Mouse (Mus musculus) olfactory bulb, adult 2 months (tissue): ENCODE data around the gene Slco3a1. TPM values are rescaled to one million over a fixed set of nuclear protein-coding genes. Genes with fewer than 3 reads are reported as not detected.

Experiments used
- H3K27ac ChIP-seq: fragments of 200-500 bp; 2 replicates; pipeline ENCODE4 v1.5.1; 2012; ENCODE audit warnings: low read depth, low read length; ENCODE audit not compliant: insufficient read depth
- H3K4me1 ChIP-seq: fragments of 200-500 bp; 2 replicates; pipeline ENCODE4 v1.6.1; 2012; ENCODE audit warnings: low read length; ENCODE audit not compliant: control insufficient read depth, insufficient read depth
- H3K4me3 ChIP-seq: fragments of 200-500 bp; 2 replicates; pipeline ENCODE4 v1.5.1; 2012; ENCODE audit warnings: mild to moderate bottlenecking, low read depth, low read length, moderate library complexity; ENCODE audit not compliant: insufficient read depth
- CTCF ChIP-seq: fragments of 200-500 bp; IDR thresholded peaks from 2 replicates; pipeline ENCODE4 v1.5.1; 2012; ENCODE audit warnings: low read depth, mild to moderate bottlenecking, low read length, moderate library complexity; ENCODE audit not compliant: insufficient read depth
- POLR2A ChIP-seq: fragments of 200-500 bp; IDR thresholded peaks from 2 replicates; pipeline ENCODE4 v1.6.1; 2012; ENCODE audit warnings: mild to moderate bottlenecking, low read depth, low read length, moderate library complexity; ENCODE audit not compliant: insufficient read depth
- WGBS: fragments of 180-500 bp; shearing (Covaris S2); methylation state at CpG from one replicate; pipeline ENCODE4 v1.1.7; 2018; 5-methylcytosine and 5-hydroxymethylcytosine counted together
- polyA plus RNA-seq: library from polyadenylated mRNA; stranded (reverse); fragments of >200 nt; gene quantifications from 2 replicates; pipeline ENCODE4 v1.2.4, GENCODE M21; 2012; ENCODE audit warnings: low replicate concordance; ENCODE audit not compliant: missing spikeins, insufficient read depth, insufficient read length

Gene Slco3a1
- polyA plus RNA-seq, 1 experiment = not detected

DNA sequence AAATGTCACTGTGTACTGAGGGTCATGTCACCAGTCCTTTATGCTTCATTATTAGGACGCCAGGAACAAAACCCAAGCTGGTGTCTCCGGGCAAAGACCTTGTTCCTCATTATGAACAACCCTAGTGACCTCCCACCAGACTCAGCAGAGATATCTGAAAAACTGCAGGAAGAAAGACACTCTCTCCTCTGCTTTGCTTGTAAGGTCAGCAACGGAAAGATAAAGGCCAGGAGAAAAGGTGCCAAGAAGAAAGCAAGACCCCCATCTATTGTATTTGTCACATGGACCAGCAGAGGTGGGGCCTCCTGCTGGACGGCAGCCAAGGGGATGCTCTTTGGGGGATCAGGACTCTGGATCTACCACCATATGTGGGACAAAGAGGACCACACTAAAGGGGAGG lies 243.0 kb downstream of the Slco3a1 start:
- no peak overlapping the region for H3K27ac ChIP-seq
- no peak for TF ChIP-seq POLR2A
- TF ChIP-seq CTCF = no peak
- H3K4me1 ChIP-seq = no peaks in the 10 kb centered on the region
- 78% methylated on average over 4 of the region's 4 CpGs for WGBS
- H3K4me3 ChIP-seq = no peak overlapping the region

DNA sequence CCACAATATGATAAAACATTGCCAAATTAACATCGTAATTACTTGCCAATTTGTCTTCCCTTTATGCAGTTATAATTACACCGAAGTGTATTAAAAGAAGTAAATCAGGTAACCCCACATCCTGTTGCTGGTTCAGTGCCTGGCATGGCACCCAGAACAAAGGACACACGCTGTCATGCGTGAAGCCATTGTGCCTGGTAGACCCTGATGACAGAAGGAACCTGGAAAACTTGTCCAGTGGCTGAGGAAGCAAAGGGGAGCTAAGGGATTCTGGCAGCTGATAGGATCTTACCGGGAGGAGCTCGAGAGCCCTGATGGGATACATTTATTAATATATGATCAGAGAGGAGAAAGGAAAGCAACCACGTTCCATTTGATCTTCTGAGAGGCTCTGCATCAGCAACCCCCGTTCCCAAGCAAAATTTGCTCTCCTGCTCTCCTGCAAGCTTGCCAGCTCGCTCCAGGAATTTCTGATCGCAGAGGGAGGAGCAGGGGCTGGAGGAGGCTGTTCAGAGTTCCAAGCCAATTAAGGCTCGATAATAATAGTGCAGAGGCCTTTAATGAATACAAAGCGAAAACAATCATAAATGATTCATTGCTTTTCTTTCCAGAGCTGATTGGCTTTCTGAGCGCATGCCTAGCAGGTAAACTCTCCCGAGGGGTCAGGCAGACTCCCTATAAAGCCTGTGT lies 250.8 kb downstream of the Slco3a1 start:
- 23% methylated on average over 14 of the region's 14 CpGs for WGBS
- no peak for TF ChIP-seq CTCF
- no peak for TF ChIP-seq POLR2A
- no peak overlapping the region for H3K27ac ChIP-seq
- H3K4me1 ChIP-seq = peaks cover 11% of the 10 kb centered on the region
- no peak overlapping the region for H3K4me3 ChIP-seq

DNA sequence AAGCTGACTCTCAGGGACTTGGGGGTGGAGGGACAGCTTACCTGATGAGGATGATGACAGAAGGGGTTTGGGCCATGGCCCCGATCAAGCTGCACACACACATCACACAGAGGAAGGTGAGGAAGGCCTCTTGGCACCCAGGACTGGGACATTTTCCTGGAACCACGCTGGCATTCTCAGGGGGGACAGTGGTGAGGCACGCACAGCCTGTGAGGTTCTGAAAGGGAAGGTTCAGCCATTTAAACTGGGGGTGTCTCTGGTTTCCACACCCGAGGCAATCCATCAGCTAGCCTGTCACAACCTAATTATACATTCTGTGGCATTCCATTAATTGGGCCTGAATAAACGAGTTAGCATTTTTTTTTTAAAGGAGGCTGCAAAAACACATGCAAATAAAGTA lies 251.5 kb downstream of the Slco3a1 start:
- H3K4me3 ChIP-seq = no peak overlapping the region
- H3K4me1 ChIP-seq = peaks cover 11% of the 10 kb centered on the region
- TF ChIP-seq CTCF = no peak
- TF ChIP-seq POLR2A = no peak
- H3K27ac ChIP-seq = no peak overlapping the region
- WGBS = 56% methylated on average over 5 of the region's 5 CpGs

DNA sequence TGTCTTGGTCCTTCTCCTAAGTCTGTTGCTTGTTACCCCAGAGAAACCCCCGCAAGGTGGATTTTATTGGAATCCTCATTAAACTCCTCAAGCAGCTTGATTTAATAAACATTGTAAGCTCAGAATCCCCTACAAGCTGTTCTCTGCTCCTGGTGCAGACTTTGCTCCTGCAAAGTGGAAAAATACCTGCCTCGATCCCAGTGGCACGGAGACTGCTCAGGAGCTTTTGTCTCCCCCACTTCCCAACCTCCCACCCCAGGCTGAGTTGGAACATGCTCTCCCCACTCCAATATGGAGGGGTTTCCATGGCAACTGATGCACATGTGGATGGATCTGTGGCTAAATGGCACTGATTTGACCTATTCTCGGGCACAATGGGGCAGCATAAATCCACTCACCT lies 268.0 kb downstream of the Slco3a1 start:
- no peak overlapping the region for H3K4me3 ChIP-seq
- TF ChIP-seq CTCF (no peak), POLR2A (no peak)
- no peaks in the 10 kb centered on the region for H3K4me1 ChIP-seq
- H3K27ac ChIP-seq = no peak overlapping the region
- WGBS = 92% methylated on average over 4 of the region's 4 CpGs

DNA sequence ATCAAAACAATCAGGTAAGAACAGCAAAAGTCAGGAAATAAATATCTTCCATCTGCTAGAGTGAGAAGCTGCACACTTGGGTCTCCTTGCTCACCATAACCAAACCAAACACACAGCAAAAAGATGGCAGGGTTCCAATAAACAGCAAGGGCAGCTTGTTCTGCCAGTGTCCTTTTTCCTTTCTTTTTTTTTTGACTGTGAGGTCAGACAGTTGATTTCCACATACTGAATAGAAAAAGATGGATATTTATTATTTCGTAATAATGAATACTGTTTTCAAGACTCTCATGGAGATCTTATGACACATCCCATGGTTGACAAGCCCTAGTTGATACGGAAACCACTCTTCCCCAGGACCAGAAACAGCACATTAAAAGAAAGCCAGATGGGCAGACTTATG lies 274.2 kb downstream of the Slco3a1 start:
- no peak for TF ChIP-seq CTCF
- TF ChIP-seq POLR2A = no peak
- no peak overlapping the region for H3K4me3 ChIP-seq
- H3K27ac ChIP-seq = no peak overlapping the region
- no peaks in the 10 kb centered on the region for H3K4me1 ChIP-seq
- WGBS = 96% methylated on average over 2 of the region's 2 CpGs

DNA sequence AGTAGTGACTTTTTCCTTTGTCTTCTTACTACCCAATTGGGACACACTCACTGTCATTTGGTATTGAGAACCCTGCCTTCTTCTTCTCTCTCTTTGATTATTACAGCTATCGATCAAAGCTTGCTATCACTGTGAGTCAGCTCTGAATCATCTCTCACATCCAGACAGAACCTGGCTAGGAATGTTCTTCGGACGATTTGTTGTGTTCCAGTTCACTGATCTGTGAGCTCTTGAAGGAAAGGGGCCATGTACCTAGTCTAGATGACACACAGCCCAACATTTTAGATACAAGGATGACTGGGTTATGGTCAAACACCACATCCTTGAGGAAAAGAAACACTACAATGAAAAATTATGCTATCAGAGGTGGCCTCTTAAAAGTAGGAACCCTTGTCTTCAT lies 275.2 kb downstream of the Slco3a1 start:
- no peak for TF ChIP-seq CTCF
- TF ChIP-seq POLR2A = no peak
- no peaks in the 10 kb centered on the region for H3K4me1 ChIP-seq
- WGBS = 93% methylated on average over 3 of the region's 3 CpGs

DNA sequence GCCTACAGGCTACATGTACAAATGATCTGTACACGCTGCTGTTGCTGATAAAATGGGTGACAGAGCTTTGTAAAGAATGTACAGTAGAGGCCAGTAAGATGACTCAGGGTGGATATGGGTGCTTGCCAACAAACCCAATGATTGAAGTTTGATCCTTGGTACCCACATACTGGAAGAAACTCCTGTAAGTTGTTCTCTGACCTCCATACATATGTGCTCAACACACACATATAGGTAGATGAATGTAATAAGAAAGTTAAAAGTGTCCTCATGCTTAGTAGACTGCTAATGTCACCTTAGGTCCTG lies 284.5 kb downstream of the Slco3a1 start:
- WGBS = 98% methylated on average over 1 of the region's 1 CpGs

More for the DNA sequence above, 275.2 kb downstream of the Slco3a1 start:
- no peak overlapping the region for H3K27ac ChIP-seq
- H3K4me3 ChIP-seq = no peak overlapping the region

DNA sequence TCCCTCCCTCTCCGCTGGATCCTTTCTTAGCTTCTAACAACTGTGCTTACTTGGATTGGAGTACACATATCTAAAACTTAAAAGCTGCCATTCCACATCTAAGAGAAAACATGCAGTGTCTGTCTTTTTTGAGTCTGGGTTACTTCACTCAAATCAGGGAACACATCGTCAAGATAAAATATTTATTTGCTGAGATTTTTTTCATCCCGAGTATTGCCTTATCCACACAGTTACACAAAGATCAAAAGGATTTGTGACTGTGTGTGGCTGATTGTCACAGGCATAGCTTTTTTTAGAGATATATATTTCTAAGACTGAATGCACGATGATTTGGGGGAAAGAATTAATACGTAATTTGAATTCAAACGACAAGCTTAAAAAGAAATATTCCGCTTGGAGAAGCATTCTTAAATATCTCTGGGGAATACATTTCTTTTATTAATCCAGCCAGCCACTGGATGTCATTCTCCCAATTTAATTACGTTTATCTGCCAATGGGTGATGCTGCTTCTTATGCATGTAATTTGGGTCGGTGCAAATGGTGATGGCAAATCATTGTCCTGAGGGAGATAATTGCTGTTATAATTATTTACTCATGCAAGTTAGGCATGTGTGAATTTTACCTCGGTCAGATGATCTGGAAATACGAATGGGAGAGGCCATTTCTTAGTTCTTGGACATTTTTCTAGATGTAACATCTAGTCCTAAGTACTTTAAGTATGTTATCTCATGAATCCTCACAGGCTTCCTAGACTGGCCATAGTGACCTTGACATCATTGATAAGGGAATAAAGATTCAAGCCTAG lies 285.1 kb downstream of the Slco3a1 start:
- no peak overlapping the region for H3K27ac ChIP-seq
- TF ChIP-seq POLR2A (no peak), CTCF (no peak)
- WGBS = 72% methylated on average over 11 of the region's 11 CpGs
- no peak overlapping the region for H3K4me3 ChIP-seq
- H3K4me1 ChIP-seq = no peaks in the 10 kb centered on the region

More for the DNA sequence above, 284.5 kb downstream of the Slco3a1 start:
- Histone ChIP-seq H3K4me3 (no peak overlapping the region), H3K4me1 (no peaks in the 10 kb centered on the region), H3K27ac (no peak overlapping the region)
- TF ChIP-seq CTCF (no peak), POLR2A (no peak)

DNA sequence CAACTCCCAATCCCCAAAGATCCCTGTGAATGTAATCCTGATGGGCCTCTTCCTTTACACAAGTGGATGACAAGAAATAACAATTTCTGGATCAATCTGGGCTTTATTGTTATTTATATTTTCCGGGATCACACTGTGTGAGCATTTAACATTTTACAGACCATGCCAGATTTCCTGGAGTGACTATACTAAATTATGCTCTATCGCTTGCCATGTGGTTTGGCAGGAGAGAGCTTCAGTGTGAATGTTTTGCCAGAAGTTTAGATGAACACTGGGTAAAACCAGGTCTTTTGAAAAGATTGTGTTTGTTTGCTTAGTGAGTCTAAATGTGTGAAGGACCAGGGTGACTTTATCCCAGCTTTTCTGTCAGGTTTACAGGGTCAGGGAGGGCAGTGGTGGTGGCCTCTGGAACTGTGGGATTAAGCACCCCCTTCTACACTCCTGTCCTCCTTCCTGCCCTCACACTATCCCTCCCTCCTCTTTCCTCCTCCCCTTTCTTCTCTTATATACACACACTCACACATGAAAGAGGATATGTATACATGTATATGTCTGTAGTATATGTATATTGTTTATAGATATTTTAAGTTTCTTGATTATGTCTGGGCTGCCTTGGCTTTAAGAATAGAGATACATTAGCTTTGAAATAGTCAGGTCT lies 287.9 kb downstream of the Slco3a1 start:
- 64% methylated on average over 2 of the region's 2 CpGs for WGBS
- H3K27ac ChIP-seq = no peak overlapping the region
- no peak overlapping the region for H3K4me3 ChIP-seq
- TF ChIP-seq CTCF (no peak), POLR2A (no peak)
- H3K4me1 ChIP-seq = no peaks in the 10 kb centered on the region
